Mouse (Mus musculus): ENCODE results near the gene Stac2. TPM values are rescaled to one million over a fixed set of nuclear protein-coding genes. Genes with fewer than 3 reads are reported as not detected.
A peak's percentile ranks its signal among the peaks of the same experiment; 100 is the strongest.

Stac2 gene
- total and polyA plus RNA-seq, 3 experiments, result 0.07 TPM; not detected in 2

GRCm38 (mm10) chr11:98077086-98077485, 23.8 kb upstream of the Stac2 start:
- no peak overlapping the region for H3K9ac ChIP-seq (ENCODE audit: insufficient read depth, low read depth)
- H3K9me3 ChIP-seq (replicated peaks; ENCODE audit: low read length), result no peaks in the 10 kb centered on the region
- in situ Hi-C loops (cut with MboI; ENCODE audit: low pct_ligation_motif_present, low pct_unique_long_range_greater_than_20kb, low sequenced_read_pairs), result no loop called here
- H3K79me2 ChIP-seq (replicated peaks; ENCODE audit: control insufficient read depth, extremely low read depth, insufficient read depth, poor library complexity, severe bottlenecking), result no peaks in the 10 kb centered on the region
- no peak overlapping the region for H3K4me3 ChIP-seq (replicated peaks in 1 of 3; ENCODE audit: low read depth in 2 of 3, low read length in 2 of 3, poor library complexity in 1 of 3)
- peaks cover 0 to 4% of the 10 kb centered on the region in 2 experiments for H3K36me3 ChIP-seq (replicated peaks in 1 of 2; ENCODE audit: control insufficient read depth in 1 of 2, insufficient read depth in 1 of 2, low read length in 1 of 2)
- no peak overlapping the region for H3K4me2 ChIP-seq (ENCODE audit: insufficient read depth, low read depth, poor library complexity, severe bottlenecking)
- TF ChIP-seq KAT2A (IDR thresholded peaks at IDR 0.05; ENCODE audit: insufficient replicate concordance, low read length) (no peak), IRF4 (IDR thresholded peaks at IDR 0.05; ENCODE audit: low read depth, low read length) (no peak), NRF1 (IDR thresholded peaks at IDR 0.05; ENCODE audit: low read depth, low read length) (no peak), MEF2A (IDR thresholded peaks at IDR 0.05; ENCODE audit: borderline replicate concordance, low read depth, low read length) (no peak), MAFK (IDR thresholded peaks at IDR 0.05; ENCODE audit: insufficient replicate concordance, low read length) (no peak), E2F4 (IDR thresholded peaks at IDR 0.05; ENCODE audit: insufficient replicate concordance, low read depth, low read length) (no peak), UBTF (IDR thresholded peaks at IDR 0.05; ENCODE audit: low read depth, low read length) (no peak), ZC3H11A (IDR thresholded peaks at IDR 0.05; ENCODE audit: low read depth, low read length) (no peak), MAZ (IDR thresholded peaks at IDR 0.05; ENCODE audit: low read depth, low read length) (no peak), GABPA (IDR thresholded peaks at IDR 0.05; ENCODE audit: insufficient replicate concordance, low read depth, low read length) (no peak), TCF12 (IDR thresholded peaks at IDR 0.05; ENCODE audit: low read depth, low read length) (no peak), NELFE (IDR thresholded peaks at IDR 0.05; ENCODE audit: low read depth, low read length) (no peak), POLR2AphosphoS2 (IDR thresholded peaks at IDR 0.05; ENCODE audit: low read depth, low read length) (no peak), SIN3A (IDR thresholded peaks at IDR 0.05; ENCODE audit: low read length) (no peak)
- H3K27me3 ChIP-seq (replicated peaks), result peaks cover 10% of the 10 kb centered on the region
- no peak for DNase-seq (ENCODE audit: extremely low read depth)
- peaks cover 0 to 13% of the 10 kb centered on the region in 2 experiments; a peak in 2 of 4 replicates for H3K4me1 ChIP-seq (ENCODE audit: control insufficient read depth in 1 of 2, insufficient read depth in 2 of 2)
- H3K27ac ChIP-seq (ENCODE audit: insufficient read depth, low read depth), result no peak overlapping the region
- dilution Hi-C loops (cut with MboI; ENCODE audit: extremely low pct_ligation_motif_present, extremely low pct_unique_long_range_greater_than_20kb, low sequenced_read_pairs), result no loop called here

DNA sequence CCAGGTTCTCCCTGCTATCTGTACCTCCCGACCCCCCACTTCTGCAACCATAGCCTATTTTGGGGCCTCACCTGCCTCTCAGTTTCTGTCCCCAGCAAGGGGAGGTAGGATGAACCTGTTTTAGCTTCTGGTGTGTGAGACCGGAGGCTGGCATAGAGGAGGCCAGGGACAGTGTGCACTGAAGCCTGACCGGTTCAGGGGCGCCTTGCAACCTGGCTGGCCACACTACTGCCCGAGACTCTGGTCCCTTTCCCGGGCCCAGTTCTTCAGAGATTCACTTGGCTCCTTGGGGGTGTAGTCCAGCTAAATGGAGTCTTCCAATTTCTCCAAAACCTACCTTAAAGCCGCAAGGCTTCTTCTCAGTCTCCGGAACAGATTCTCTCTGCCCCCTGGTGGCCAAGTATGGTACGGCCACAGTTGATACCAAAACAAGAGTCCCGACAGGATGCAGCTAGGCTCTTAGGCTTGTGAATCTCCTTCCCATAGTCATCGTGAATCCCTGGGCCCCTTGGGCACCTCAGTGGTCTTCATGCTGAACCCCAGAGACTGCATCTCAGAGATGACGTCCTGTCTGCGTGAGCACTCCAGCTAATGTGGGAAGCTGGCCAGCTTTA, 22.0 kb upstream of the Stac2 start:
- Histone ChIP-seq H3K9me3 (replicated peaks; ENCODE audit: low read length) (no peaks in the 10 kb centered on the region), H3K4me2 (ENCODE audit: insufficient read depth, low read depth, poor library complexity, severe bottlenecking) (peak overlapping the region; percentile 65), H3K27me3 (replicated peaks) (peaks cover 10% of the 10 kb centered on the region), H3K9ac (ENCODE audit: insufficient read depth, low read depth) (no peak overlapping the region), H3K4me3 (replicated peaks in 1 of 3; ENCODE audit: low read depth in 2 of 3, low read length in 2 of 3, poor library complexity in 1 of 3) (peak overlapping the region in 2 of 3 experiments; percentile 27 to 29), H3K4me1 (ENCODE audit: control insufficient read depth in 1 of 2, insufficient read depth in 2 of 2) (peaks cover 0 to 13% of the 10 kb centered on the region in 2 experiments; a peak in 2 of 4 replicates), H3K36me3 (replicated peaks in 1 of 2; ENCODE audit: control insufficient read depth in 1 of 2, insufficient read depth in 1 of 2, low read length in 1 of 2) (no peaks in the 10 kb centered on the region), H3K27ac (ENCODE audit: insufficient read depth, low read depth) (no peak overlapping the region), H3K79me2 (replicated peaks; ENCODE audit: control insufficient read depth, extremely low read depth, insufficient read depth, poor library complexity, severe bottlenecking) (no peaks in the 10 kb centered on the region)
- dilution Hi-C loops (cut with MboI; ENCODE audit: extremely low pct_ligation_motif_present, extremely low pct_unique_long_range_greater_than_20kb, low sequenced_read_pairs), result no loop called here
- in situ Hi-C loops (cut with MboI; ENCODE audit: low pct_ligation_motif_present, low pct_unique_long_range_greater_than_20kb, low sequenced_read_pairs), result no loop called here
- DNase-seq (ENCODE audit: extremely low read depth), result peak; percentile 90
- no peak for TF ChIP-seq CHD1 (IDR thresholded peaks at IDR 0.05; ENCODE audit: low read depth, low read length)
- peak; percentile 95 for TF ChIP-seq RAD21 (IDR thresholded peaks at IDR 0.05; ENCODE audit: low read depth, low read length)
- TF ChIP-seq SIN3A (IDR thresholded peaks at IDR 0.05; ENCODE audit: low read length), result no peak; the same call in 1 of the 2 replicates
- TF ChIP-seq ETS1 (conservative IDR thresholded peaks at IDR 0.05; ENCODE audit: low read depth, low read length), result no peak
- TF ChIP-seq SMC3 (IDR thresholded peaks at IDR 0.05; ENCODE audit: low read depth, low read length), result peak; percentile 99
- TF ChIP-seq GABPA (IDR thresholded peaks at IDR 0.05; ENCODE audit: insufficient replicate concordance, low read depth, low read length), result no peak
- no peak for TF ChIP-seq MEF2A (IDR thresholded peaks at IDR 0.05; ENCODE audit: borderline replicate concordance, low read depth, low read length)
- TF ChIP-seq TCF12 (IDR thresholded peaks at IDR 0.05; ENCODE audit: low read depth, low read length), result peak; percentile 38; the same call in 1 of the 2 replicates
- no peak for TF ChIP-seq RCOR1 (conservative IDR thresholded peaks at IDR 0.05; ENCODE audit: low read depth, low read length)
- TF ChIP-seq USF1 (IDR thresholded peaks at IDR 0.05; ENCODE audit: low read depth, low read length), result no peak
- TF ChIP-seq POLR2A (IDR thresholded peaks at IDR 0.05; ENCODE audit: low read depth, low read length), result no peak
- TF ChIP-seq CHD2 (IDR thresholded peaks at IDR 0.05; ENCODE audit: low read length), result no peak
- no peak for TF ChIP-seq ZNF384 (IDR thresholded peaks at IDR 0.05; ENCODE audit: low read depth, low read length)
- no peak for TF ChIP-seq MAX (IDR thresholded peaks at IDR 0.05; ENCODE audit: low read length)
- TF ChIP-seq HCFC1 (IDR thresholded peaks at IDR 0.05; ENCODE audit: low read depth, low read length), result no peak
- TF ChIP-seq JUN (IDR thresholded peaks at IDR 0.05; ENCODE audit: insufficient read depth, low read depth, low read length), result no peak
- TF ChIP-seq MYC (IDR thresholded peaks at IDR 0.05; ENCODE audit: low read depth, low read length), result 0 out of 2 replicates have a peak, but pooled peaks have one; percentile 38
- no peak for TF ChIP-seq KAT2A (IDR thresholded peaks at IDR 0.05; ENCODE audit: insufficient replicate concordance, low read length)
- TF ChIP-seq ZMIZ1 (IDR thresholded peaks at IDR 0.05; ENCODE audit: low read depth, low read length), result no peak
- peak; percentile 92 to 98 for TF ChIP-seq CTCF (conservative IDR thresholded peaks at IDR 0.05 in 1 of 2, IDR thresholded peaks at IDR 0.05 in 1 of 2; ENCODE audit: low read depth in 2 of 2, low read length in 2 of 2)
- TF ChIP-seq IRF4 (IDR thresholded peaks at IDR 0.05; ENCODE audit: low read depth, low read length), result peak; percentile 18; the same call in 1 of the 2 replicates
- TF ChIP-seq MXI1 (IDR thresholded peaks at IDR 0.05; ENCODE audit: low read depth, low read length), result no peak
- no peak for TF ChIP-seq NRF1 (IDR thresholded peaks at IDR 0.05; ENCODE audit: low read depth, low read length)
- TF ChIP-seq MAZ (IDR thresholded peaks at IDR 0.05; ENCODE audit: low read depth, low read length), result no peak
